Mouse (Mus musculus): ENCODE data around the gene Btbd16. TPM values are rescaled to one million over a fixed set of nuclear protein-coding genes. Genes with fewer than 3 reads are reported as not detected.

The Btbd16 gene
- polyA plus RNA-seq, 3 experiments from 2014 or later = 2.1 to 7.9 (median 7.2) TPM

GRCm38 (mm10) chr7:130770707-130771106, 3.2 kb upstream of the Btbd16 start:
- peak; percentile 74 for ATAC-seq

GRCm38 (mm10) chr7:130773171-130773830, 568 bp upstream of the Btbd16 start:
- peak; percentile 71 for ATAC-seq

GRCm38 (mm10) chr7:130780866-130781419, 7.1 kb downstream of the Btbd16 start:
- ATAC-seq = no peak

GRCm38 (mm10) chr7:130782501-130783050, 8.7 kb downstream of the Btbd16 start:
- no peak for ATAC-seq

GRCm38 (mm10) chr7:130785923-130786575, 12.2 kb downstream of the Btbd16 start:
- no peak for ATAC-seq

GRCm38 (mm10) chr7:130786708-130787107, 12.8 kb downstream of the Btbd16 start:
- no peak for ATAC-seq

GRCm38 (mm10) chr7:130787537-130787936, 13.7 kb downstream of the Btbd16 start:
- ATAC-seq = no peak

- no peak for ATAC-seq
Measured at GRCm38 (mm10) chr7:130788950-130789349, 15.1 kb downstream of the Btbd16 start.

GRCm38 (mm10) chr7:130789456-130789855, 15.6 kb downstream of the Btbd16 start:
- ATAC-seq = no peak

GRCm38 (mm10) chr7:130793671-130794070, 19.8 kb downstream of the Btbd16 start:
- ATAC-seq = no peak

- peak; percentile 18 for ATAC-seq
Measured at GRCm38 (mm10) chr7:130796786-130797185, 22.9 kb downstream of the Btbd16 start.

- ATAC-seq = no peak
Measured at GRCm38 (mm10) chr7:130797524-130797923, 23.7 kb downstream of the Btbd16 start.

GRCm38 (mm10) chr7:130799418-130799817, 25.5 kb downstream of the Btbd16 start:
- no peak for ATAC-seq

GRCm38 (mm10) chr7:130800681-130801080, 26.8 kb downstream of the Btbd16 start:
- peak; percentile 73 for ATAC-seq

- ATAC-seq = peak; percentile 82
Measured at GRCm38 (mm10) chr7:130801811-130802210, 27.9 kb downstream of the Btbd16 start.

GRCm38 (mm10) chr7:130803251-130803825, 29.5 kb downstream of the Btbd16 start:
- no peak for ATAC-seq

- no peak for ATAC-seq
Measured at GRCm38 (mm10) chr7:130804991-130805390, 31.1 kb downstream of the Btbd16 start.

- no peak for ATAC-seq
Measured at GRCm38 (mm10) chr7:130807749-130808148, 33.9 kb downstream of the Btbd16 start.

GRCm38 (mm10) chr7:130808694-130809093, 34.8 kb downstream of the Btbd16 start:
- ATAC-seq = no peak

GRCm38 (mm10) chr7:130810238-130810637, 36.4 kb downstream of the Btbd16 start:
- ATAC-seq = no peak

- ATAC-seq = peak; percentile 66
Measured at GRCm38 (mm10) chr7:130812407-130812806, 38.5 kb downstream of the Btbd16 start.

- ATAC-seq = no peak
Measured at GRCm38 (mm10) chr7:130815601-130816000, 41.7 kb downstream of the Btbd16 start.

GRCm38 (mm10) chr7:130816243-130816642, 42.4 kb downstream of the Btbd16 start:
- no peak for ATAC-seq

Measured in inflammation-experienced regulatory T-cells, adult 6 months (primary cell).